Mouse (Mus musculus) layer of hippocampus, adult 2 months (tissue): ENCODE data around the gene Whrn. TPM values are rescaled to one million over a fixed set of nuclear protein-coding genes. Genes with fewer than 3 reads are reported as not detected.

Experiments
- DNase-seq, 2 experiments: peaks; one replicate each; pipeline ENCODE4 v3.0.0; 2022; ENCODE audit warnings: low spot score in 2 of 2
- H3K27ac ChIP-seq: fragments of 200-600 bp; 2 replicates; pipeline ENCODE4 v1.8.1; 2022
- H3K4me3 ChIP-seq: fragments of 200-600 bp; 2 replicates; pipeline ENCODE4 v1.8.1; 2022; ENCODE audit warnings: mild to moderate bottlenecking
- CTCF ChIP-seq: fragments of 200-600 bp; conservative IDR thresholded peaks from 2 replicates; pipeline ENCODE4 v1.8.1; 2022; ENCODE audit warnings: antibody characterized with exemption, mild to moderate bottlenecking, moderate library complexity
- total RNA-seq, 2 experiments: library from RNA; stranded (reverse); gene quantifications; 2 replicates each; pipeline ENCODE4 v1.2.3; 2021

Gene Whrn
- total RNA-seq, 2 experiments from 2014 or later, result 17.9 to 20.7 TPM

DNA sequence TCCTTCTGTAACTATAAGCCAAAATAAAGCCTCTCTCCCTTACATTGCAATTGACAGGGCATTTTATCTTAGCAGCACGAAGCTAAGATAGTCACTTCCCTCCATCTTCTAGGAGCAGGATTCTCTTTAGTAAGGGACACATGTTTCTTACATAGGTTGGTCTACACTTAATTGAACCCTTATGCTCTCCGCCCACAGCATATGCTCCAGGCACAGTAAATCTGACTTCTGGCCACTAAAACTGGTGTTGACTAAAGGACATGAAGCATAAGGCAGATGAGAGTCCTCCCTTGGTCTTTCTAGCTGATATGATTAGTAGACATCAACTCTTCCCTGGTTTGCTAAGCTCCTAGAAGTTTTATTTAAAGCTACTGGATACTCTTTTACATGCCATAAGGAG lies 17.1 kb upstream of the Whrn start:
- Histone ChIP-seq H3K27ac (no peak overlapping the region), H3K4me3 (no peak overlapping the region)
- TF ChIP-seq CTCF, result no peak
- no peak for DNase-seq

DNA sequence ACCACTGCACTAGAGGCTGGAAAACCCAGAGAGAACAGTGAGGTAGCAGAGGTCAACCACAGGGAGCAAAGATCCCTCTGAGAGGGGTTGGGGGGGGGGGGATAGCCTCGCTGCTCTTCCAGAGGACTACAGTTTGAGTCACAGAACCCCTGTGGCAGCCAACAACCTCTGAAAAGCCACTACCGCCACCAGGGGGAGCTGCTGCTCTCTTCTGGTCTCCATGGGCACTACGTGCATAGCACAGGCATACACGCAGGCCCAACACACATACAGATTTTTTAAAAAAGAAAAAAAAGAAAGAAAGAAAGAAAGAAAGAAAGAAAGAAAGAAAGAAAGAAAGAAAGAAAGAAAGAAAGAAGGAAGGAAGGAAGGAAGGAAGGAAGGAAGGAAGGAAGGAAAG lies 12.4 kb upstream of the Whrn start:
- peak; percentile 72 for TF ChIP-seq CTCF
- Histone ChIP-seq H3K27ac (no peak overlapping the region), H3K4me3 (no peak overlapping the region)
- peak; percentile 38 to 69 for DNase-seq

DNA sequence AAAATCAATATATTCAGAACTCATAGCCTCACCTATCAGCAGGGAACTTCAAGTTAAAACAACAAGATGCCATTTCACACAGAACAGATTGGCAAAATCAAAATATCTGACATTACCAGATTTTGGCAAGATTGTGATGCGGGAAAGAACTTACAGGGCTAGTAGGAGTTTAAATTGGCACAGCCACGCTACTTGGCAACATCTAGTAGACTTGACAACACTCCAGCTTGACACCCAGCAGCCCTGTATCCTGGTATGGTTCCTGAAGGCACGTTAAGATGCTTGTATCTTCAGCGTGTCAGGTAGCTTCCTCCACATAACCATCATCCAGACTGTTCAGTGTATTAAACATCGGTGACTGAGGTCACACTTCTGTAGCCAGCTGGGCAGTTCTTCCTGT lies 11.7 kb upstream of the Whrn start:
- no peak for DNase-seq
- no peak for TF ChIP-seq CTCF
- Histone ChIP-seq H3K4me3 (no peak overlapping the region), H3K27ac (no peak overlapping the region)

DNA sequence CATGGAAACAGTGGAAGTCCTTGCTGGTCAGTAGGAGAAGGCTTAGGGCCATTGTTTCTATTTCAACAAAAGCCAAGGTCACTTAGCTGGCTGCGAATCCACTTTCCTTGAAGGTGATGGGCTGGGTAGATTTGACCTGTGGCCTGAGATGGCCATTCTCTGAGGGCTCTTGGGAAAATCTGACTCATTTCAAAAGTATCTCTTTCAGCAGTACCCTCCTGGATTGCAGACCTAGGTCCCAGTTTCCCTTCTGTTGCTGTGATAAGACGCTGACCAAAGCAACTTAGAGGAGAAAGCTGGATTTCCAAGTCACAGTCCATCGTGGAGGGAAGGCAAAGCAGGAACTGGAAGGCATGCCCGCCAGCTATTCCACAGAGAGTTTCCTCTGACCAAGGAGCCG lies 8.2 kb upstream of the Whrn start:
- H3K4me3 ChIP-seq, result no peak overlapping the region
- no peak for TF ChIP-seq CTCF
- H3K27ac ChIP-seq, result no peak overlapping the region
- no peak for DNase-seq

DNA sequence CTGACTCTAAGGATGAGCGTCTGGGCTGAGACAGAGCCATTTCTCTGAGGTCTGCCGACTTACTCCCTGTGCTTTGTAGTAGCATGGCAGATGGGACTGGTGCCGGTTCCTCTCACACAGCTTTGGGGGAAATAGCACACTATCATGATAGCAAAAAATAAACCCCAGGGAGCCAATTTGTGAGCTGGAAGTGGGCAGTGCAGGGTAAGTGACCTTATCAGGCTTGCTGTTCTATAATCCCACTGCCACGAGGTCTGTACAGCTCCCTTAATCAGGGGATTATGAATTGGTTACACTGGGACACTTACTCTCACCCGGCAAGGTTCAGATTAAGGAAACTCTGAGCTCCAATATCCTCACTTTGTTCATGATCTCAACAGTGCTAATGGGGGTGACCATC lies 5.3 kb upstream of the Whrn start:
- no peak for DNase-seq
- TF ChIP-seq CTCF, result no peak
- H3K4me3 ChIP-seq, result no peak overlapping the region
- H3K27ac ChIP-seq, result no peak overlapping the region

DNA sequence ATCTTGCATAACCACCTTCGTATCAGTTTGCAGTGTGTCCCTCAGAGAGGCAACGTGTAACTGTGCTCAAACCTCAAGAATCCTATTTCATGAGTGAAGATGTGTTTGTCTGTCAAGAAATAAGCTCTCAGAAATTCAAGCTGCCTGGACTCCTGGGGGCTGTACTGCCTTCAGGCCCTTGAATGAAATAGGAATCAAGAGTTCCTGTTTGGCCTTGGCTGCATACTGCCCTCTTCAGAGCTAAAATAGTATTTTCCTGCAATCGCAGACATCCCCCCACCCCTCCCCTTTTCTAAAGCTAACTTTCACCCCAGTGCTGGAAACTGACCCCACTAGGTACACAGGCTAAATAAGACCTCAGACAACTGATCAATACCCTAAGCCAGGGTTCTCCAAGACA lies 2.6 kb upstream of the Whrn start:
- H3K4me3 ChIP-seq, result no peak overlapping the region
- peak; percentile 69 for TF ChIP-seq CTCF
- no peak overlapping the region for H3K27ac ChIP-seq
- no peak for DNase-seq

DNA sequence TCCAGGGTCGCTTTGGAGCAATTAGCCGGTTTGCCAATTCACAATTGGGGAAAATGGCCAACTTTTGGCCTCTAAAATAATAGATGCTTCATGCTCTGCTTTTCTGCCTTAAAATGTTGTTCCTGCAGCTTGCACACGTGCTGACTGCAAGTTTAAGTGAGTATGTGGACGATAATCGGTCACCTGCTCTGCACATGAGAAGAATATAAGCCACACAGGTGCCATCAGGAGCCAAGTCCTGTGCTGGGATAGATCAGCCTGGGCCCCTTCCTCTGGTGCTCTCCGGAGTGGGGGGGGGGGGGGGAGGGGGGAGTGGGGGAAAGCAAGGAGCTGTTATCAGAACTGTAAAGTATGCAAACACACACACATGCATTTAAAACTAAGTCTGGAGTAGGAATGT lies 521 bp upstream of the Whrn start:
- Histone ChIP-seq H3K27ac (peak overlapping the region; percentile 40; the same call in 1 of the 2 replicates), H3K4me3 (peak overlapping the region; percentile 59)
- TF ChIP-seq CTCF, result no peak

DNA sequence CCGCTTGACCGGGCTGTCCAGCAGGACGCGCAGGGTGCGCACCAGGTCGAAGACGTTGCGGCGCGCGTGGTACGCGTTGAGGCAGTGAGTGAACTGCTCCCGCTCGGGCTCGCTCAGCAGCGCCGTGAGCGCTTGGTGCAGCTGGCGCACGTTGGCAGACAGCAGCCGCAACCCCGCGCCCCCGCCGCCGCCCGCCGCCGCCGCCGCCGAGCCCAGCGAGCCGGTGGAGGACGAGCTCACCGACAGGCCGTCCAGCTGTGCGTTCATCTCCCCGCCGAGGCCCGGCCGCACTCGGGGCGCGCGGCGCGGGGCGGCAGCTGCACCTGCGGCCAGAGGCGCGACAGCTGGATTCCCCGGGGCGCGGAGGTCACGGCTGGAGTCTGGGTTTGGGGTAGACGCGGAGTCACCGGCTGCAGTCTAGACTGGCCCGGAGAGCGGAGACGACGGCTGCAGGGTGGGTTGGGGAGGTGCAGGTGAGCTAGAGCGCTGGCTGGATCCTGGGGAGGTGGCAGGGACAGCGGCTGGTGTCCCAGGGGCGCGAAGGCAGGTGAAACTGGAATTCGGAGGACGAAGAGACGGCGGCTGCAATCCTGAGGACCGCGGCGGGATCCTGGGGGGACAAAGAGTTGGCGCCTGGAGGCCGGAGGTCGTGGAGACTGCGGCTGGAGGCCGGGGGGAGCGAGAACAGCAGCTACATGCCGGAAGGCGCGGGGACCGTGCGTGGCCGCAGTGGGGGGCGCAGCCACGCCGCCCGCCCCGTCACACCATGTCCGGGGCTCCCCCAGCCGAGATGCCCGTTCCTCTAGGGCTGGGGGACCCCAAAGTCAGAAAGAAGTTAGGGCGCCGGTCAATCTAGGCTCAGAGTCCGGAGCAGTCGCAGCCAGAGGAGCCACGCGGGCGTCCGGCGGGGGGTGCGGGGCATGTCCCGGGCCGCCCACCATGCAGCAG lies 550 bp downstream of the Whrn start:
- Histone ChIP-seq H3K4me3 (peak overlapping the region; percentile 59), H3K27ac (no peak overlapping the region)
- DNase-seq, result no peak
- no peak for TF ChIP-seq CTCF

More for the DNA sequence above, 521 bp upstream of the Whrn start:
- no peak for DNase-seq

DNA sequence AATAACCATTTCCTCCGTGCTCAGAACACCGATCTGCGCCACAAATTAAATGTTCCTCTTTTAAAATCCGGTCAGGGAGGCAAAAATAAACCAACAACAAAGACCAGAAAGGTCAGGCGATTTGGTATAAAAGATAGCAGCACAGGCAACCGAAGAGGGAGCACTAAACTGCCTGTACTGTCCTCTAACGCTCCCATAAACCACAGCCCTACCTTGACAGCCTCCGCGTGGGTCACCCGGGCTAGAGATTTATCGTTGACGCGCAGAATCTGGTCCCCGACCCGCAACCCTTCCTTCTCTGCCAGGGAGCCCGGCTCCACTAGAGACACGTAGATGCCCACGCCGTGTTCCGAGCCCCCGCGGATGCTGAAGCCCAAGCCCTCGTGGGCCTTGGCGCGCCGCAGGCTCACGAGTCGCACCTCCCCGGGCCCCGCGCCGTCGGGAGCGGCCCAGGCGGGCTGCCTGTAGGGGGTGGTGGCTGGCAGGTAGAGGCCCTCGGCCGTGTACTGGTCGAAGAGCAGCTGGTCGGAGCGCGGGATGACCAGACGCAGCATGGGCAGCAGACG lies 1.3 kb downstream of the Whrn start:
- no peak for DNase-seq
- TF ChIP-seq CTCF, result peak; percentile 21; the same call in 1 of the 2 replicates
- H3K27ac ChIP-seq, result no peak overlapping the region
- H3K4me3 ChIP-seq, result peak overlapping the region; percentile 59

DNA sequence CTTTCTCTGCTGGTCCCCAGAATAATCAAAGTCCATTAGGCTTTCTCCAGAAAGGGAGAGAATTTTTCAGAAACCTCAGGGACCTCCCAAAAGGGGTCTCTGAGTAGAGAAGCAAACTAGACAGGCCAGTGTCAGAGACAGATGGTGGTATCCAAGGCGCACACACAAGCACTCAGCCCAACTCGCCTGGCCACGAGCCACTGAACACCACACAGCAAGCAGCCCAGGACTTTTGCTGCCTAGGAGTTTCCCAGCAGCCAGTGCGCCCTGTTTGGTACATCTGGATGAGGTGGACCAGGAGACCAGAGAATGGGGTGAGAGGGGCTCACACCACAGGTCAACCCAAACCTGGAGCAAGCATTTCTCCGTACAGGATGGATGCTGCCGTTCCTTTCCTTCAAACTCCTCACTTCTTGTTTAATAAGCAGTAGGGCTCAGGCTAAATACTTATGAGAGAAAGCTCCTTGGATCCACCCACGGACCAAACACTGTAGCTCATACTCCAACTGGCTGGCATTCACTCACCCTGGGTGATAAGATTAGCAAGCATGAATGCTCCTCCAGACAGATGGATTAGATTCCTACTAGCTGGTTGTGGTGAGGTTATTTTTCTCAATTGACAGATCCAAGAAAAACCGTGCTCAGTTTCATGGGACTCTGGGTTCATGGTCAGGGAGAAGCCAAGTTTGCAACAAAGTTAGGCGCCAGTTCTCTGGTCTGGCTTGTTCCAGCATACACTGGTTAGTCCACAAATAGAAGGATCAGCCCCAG lies 2.3 kb downstream of the Whrn start:
- Histone ChIP-seq H3K27ac (no peak overlapping the region), H3K4me3 (no peak overlapping the region)
- DNase-seq, result peak in 1 of 2 experiments; percentile 32
- TF ChIP-seq CTCF, result no peak

DNA sequence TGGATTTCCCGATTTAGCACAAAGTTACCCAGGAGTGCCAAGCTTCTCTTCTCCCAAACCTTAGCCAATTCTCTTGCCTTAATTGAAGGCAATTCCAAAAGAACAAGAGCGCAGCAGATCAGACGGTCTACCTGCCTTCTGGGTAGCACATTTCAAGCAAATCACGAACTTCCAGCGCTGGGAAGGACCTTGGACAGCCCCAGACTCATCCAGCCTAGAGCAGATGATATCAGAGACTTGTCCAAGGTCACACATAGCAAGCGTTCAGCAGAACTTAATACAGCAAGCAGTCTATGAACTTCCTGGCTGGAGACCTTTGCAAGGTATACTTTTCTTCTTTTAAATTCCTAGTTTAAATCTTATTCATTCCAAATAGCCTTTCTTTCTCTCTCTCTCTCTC lies 4.3 kb downstream of the Whrn start:
- no peak for TF ChIP-seq CTCF
- Histone ChIP-seq H3K4me3 (no peak overlapping the region), H3K27ac (no peak overlapping the region)
- DNase-seq, result no peak

DNA sequence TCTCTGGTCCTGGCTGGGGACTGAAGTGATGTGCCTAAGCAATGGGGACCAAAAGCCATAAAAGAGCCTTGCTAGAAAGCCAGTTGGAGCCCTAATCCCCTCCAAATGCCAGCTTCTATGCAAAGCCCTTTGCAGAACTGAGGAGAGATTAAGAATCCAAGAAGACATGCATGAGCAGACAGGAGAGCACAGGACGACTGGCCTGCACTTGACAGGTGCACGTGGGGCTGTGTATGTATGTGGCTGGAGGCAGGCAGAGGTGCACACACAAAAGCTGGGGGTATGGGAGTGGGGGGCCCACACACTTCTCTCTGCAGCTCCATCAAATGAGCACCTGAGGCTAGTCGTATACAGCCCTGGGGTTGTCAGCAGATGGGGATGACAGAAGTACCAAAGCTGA lies 5.6 kb downstream of the Whrn start:
- no peak overlapping the region for H3K4me3 ChIP-seq
- H3K27ac ChIP-seq, result no peak overlapping the region
- no peak for DNase-seq
- TF ChIP-seq CTCF, result no peak

DNA sequence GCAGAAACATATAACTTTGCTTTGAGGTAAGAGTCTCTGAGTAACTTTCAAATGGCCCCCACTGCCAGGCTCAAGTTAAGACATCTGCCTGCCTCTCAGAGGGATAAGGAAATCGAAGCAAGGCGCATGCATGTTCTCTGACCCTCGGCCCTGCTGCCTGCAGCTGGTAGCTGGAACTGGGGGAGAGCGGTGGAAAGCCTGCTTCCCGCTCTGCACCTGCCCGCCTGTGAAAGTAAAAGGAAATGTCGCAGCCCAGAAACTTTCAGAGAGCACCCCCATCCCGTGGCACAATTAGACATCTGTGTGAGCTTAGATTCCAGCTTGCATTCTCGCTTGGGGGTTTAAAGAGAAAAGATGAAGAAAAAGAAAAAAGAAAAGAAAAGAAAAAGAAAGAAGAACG lies 6.1 kb downstream of the Whrn start:
- no peak for TF ChIP-seq CTCF
- Histone ChIP-seq H3K27ac (no peak overlapping the region), H3K4me3 (no peak overlapping the region)
- DNase-seq, result no peak
